Mouse (Mus musculus): Measurements from ENCODE around the gene Smurf1.

Gene Smurf1

GRCm38 (mm10) chr5:144914433-144914906, 51.2 kb downstream of the Smurf1 start:
- DNase-seq (ENCODE audit: low read depth) = no peak

GRCm38 (mm10) chr5:144913923-144914322, 51.7 kb downstream of the Smurf1 start:
- DNase-seq (ENCODE audit: low read depth) = no peak

- no peak for DNase-seq (ENCODE audit: low read depth)
Observed at GRCm38 (mm10) chr5:144913361-144913760, 52.3 kb downstream of the Smurf1 start.

GRCm38 (mm10) chr5:144912519-144913310, 52.9 kb downstream of the Smurf1 start:
- no peak for DNase-seq (ENCODE audit: low read depth)

- DNase-seq (ENCODE audit: low read depth) = peak; percentile 49
Observed at GRCm38 (mm10) chr5:144909521-144909920, 56.1 kb downstream of the Smurf1 start.

GRCm38 (mm10) chr5:144907591-144907990, 58.1 kb downstream of the Smurf1 start:
- DNase-seq (ENCODE audit: low read depth) = no peak

GRCm38 (mm10) chr5:144904356-144905134, 61.1 kb downstream of the Smurf1 start:
- DNase-seq (ENCODE audit: low read depth) = peak; percentile 67

GRCm38 (mm10) chr5:144901791-144902190, 63.9 kb downstream of the Smurf1 start:
- no peak for DNase-seq (ENCODE audit: low read depth)

GRCm38 (mm10) chr5:144901035-144901434, 64.6 kb downstream of the Smurf1 start:
- no peak for DNase-seq (ENCODE audit: low read depth)

GRCm38 (mm10) chr5:144898448-144899052, 67.1 kb downstream of the Smurf1 start:
- peak; percentile 94 for DNase-seq (ENCODE audit: low read depth)

GRCm38 (mm10) chr5:144897881-144898280, 67.8 kb downstream of the Smurf1 start:
- no peak for DNase-seq (ENCODE audit: low read depth)

- no peak for DNase-seq (ENCODE audit: low read depth)
Observed at GRCm38 (mm10) chr5:144891276-144891675, 74.4 kb downstream of the Smurf1 start.

GRCm38 (mm10) chr5:144885968-144886650, 79.5 kb downstream of the Smurf1 start:
- no peak for DNase-seq (ENCODE audit: low read depth)

- DNase-seq (ENCODE audit: low read depth) = peak; percentile 65
Observed at GRCm38 (mm10) chr5:144884629-144885217, 80.9 kb downstream of the Smurf1 start.

GRCm38 (mm10) chr5:144881670-144882399, 83.8 kb downstream of the Smurf1 start:
- DNase-seq (ENCODE audit: low read depth) = no peak

GRCm38 (mm10) chr5:144877021-144877420, 88.6 kb downstream of the Smurf1 start:
- no peak for DNase-seq (ENCODE audit: low read depth)

GRCm38 (mm10) chr5:144875892-144876291, 89.8 kb downstream of the Smurf1 start:
- peak; percentile 84 for DNase-seq (ENCODE audit: low read depth)

GRCm38 (mm10) chr5:144875227-144875626, 90.4 kb downstream of the Smurf1 start:
- DNase-seq (ENCODE audit: low read depth) = no peak

- DNase-seq (ENCODE audit: low read depth) = no peak
Observed at GRCm38 (mm10) chr5:144872867-144873266, 92.8 kb downstream of the Smurf1 start.

GRCm38 (mm10) chr5:144872326-144872725, 93.3 kb downstream of the Smurf1 start:
- DNase-seq (ENCODE audit: low read depth) = no peak

GRCm38 (mm10) chr5:144871775-144872174, 93.9 kb downstream of the Smurf1 start:
- DNase-seq (ENCODE audit: low read depth) = peak; percentile 33
